ENCODE assay signal across 8 mouse cellular contexts in genomic region chr10:85420851-85421628, GRCm38 (mm10). TPM values are rescaled to one million over a fixed set of nuclear protein-coding genes. Genes with fewer than 3 reads are reported as not detected.
DNase-seq lines count a peak whose midpoint lies in the region; ATAC-seq and TF ChIP-seq lines count a peak whose summit lies in the region.
"Had no signal": no experiment of that assay in that cellular context is flagged by ENCODE, and none has a peak within 500 bp of the region (broad histone marks: within the 10 kb centered on the region; RNA-seq: fewer than 3 reads in every experiment).

No protein-coding gene starts in this region.

- intact Hi-C loops in left cerebral cortex, postnatal 4 days (cut with DNase I): no loop called here

- no peak overlapping the region for H3K4me2 ChIP-seq in embryonic facial prominence, embryonic 14.5 days (ENCODE audit: low read depth, low read length)
- no peak overlapping the region for H3K4me2 ChIP-seq in neural tube, embryonic 15.5 days

- no peaks in the 10 kb centered on the region for H3K9me3 ChIP-seq in embryonic facial prominence, embryonic 14.5 days (ENCODE audit: control insufficient read depth, low read length)
- no peaks in the 10 kb centered on the region for H3K9me3 ChIP-seq in neural tube, embryonic 15.5 days (replicated peaks)

- H3K27me3 ChIP-seq in embryonic facial prominence, embryonic 14.5 days (replicated peaks; ENCODE audit: control insufficient read depth, insufficient read depth, low read length): no peaks in the 10 kb centered on the region
- no peaks in the 10 kb centered on the region for H3K27me3 ChIP-seq in neural tube, embryonic 15.5 days (replicated peaks)

- peak; percentile 11 to 23 for DNase-seq in layer of hippocampus, postnatal 10 days (ENCODE audit: low spot score in 2 of 2)
- no peak for DNase-seq in layer of hippocampus, adult 8-10 months (ENCODE audit: low spot score in 2 of 2)
- peak; percentile 57 for DNase-seq in embryonic facial prominence, embryonic 14.5 days (ENCODE audit: low spot score)
- peak; percentile 78 for DNase-seq in left cerebral cortex, postnatal 4 days
- no peak for DNase-seq in spleen, postnatal 14 days (ENCODE audit: low spot score in 2 of 2)
- no peak for DNase-seq in layer of hippocampus, adult 2 months (ENCODE audit: low spot score in 2 of 2)

- H3K36me3 ChIP-seq in embryonic facial prominence, embryonic 14.5 days (ENCODE audit: control insufficient read depth, insufficient read depth, low read length): no peaks in the 10 kb centered on the region
- H3K36me3 ChIP-seq in neural tube, embryonic 15.5 days: no peaks in the 10 kb centered on the region

- H3K4me1 ChIP-seq in embryonic facial prominence, embryonic 14.5 days (ENCODE audit: control insufficient read depth, insufficient read depth, low read length): no peaks in the 10 kb centered on the region
- peaks cover 15% of the 10 kb centered on the region for H3K4me1 ChIP-seq in neural tube, embryonic 15.5 days

- no peak overlapping the region for H3K9ac ChIP-seq in embryonic facial prominence, embryonic 14.5 days (ENCODE audit: low read depth, low read length)
- no peak overlapping the region for H3K9ac ChIP-seq in neural tube, embryonic 15.5 days (replicated peaks)

- no peak overlapping the region for H3K27ac ChIP-seq in embryonic facial prominence, embryonic 14.5 days (replicated peaks; ENCODE audit: low read depth, low read length)
- H3K27ac ChIP-seq in neural tube, embryonic 15.5 days (replicated peaks): peak overlapping the region; percentile 61
- H3K27ac ChIP-seq in layer of hippocampus, adult 2 months: no peak overlapping the region
- H3K27ac ChIP-seq: macrophage had no signal

- no peak for TF ChIP-seq CTCF in layer of hippocampus, adult 2 months (conservative IDR thresholded peaks at IDR 0.05)

- 62% methylated on average over 15 of the region's 15 CpGs for WGBS in embryonic facial prominence, embryonic 14.5 days
- 54% methylated on average over 15 of the region's 15 CpGs for WGBS in neural tube, embryonic 15.5 days

- no peak overlapping the region for H3K4me3 ChIP-seq in embryonic facial prominence, embryonic 14.5 days (ENCODE audit: low read depth, low read length)
- no peak overlapping the region for H3K4me3 ChIP-seq in neural tube, embryonic 15.5 days (replicated peaks)
- no peak overlapping the region for H3K4me3 ChIP-seq in layer of hippocampus, adult 2 months

- peak; percentile 57; the same call in 1 of the 2 replicates for ATAC-seq in embryonic facial prominence, embryonic 14.5 days (ENCODE audit: low read depth)
- peak; percentile 47; the same call in 1 of the 2 replicates for ATAC-seq in neural tube, embryonic 15.5 days (ENCODE audit: low FRiP score)

RNA-seq across cellular contexts. Expression of gene Btbd11, which starts 34.4 kb away (rescaled TPM):
- total RNA-seq in layer of hippocampus, postnatal 10 days (2021): 10 to 100 TPM; 17.6 to 18.5 TPM
- 10 to 100 TPM; 20.2 to 30.5 (median 21.7) TPM for total RNA-seq in layer of hippocampus, adult 8-10 months (2022)
- polyA plus RNA-seq in embryonic facial prominence, embryonic 14.5 days (2014; fragmentation: Nextera tagmentation; extraction: Ambion mirVana): 5.0 and 5.8 TPM in 2 replicates
- total RNA-seq in left cerebral cortex, postnatal 4 days (2021): 10 to 100 TPM; 25.4 to 29.7 TPM
- 24.2 and 24.9 TPM in 2 replicates for polyA plus RNA-seq in neural tube, embryonic 15.5 days (2015; fragmentation: Nextera tagmentation; extraction: Ambion mirVana)
- 10 to 100 TPM; 19.6 to 20.1 TPM for total RNA-seq in layer of hippocampus, adult 2 months (2021)

Comparison
In these comparisons a context has a peak if more than half of its experiments do, and no peak if none do; other contexts are left out.
1. DNase-seq: peak in layer of hippocampus, postnatal 10 days (2 of 2), embryonic facial prominence, embryonic 14.5 days (single experiment) and left cerebral cortex, postnatal 4 days (single experiment); none in layer of hippocampus, adult 8-10 months (0 of 2), spleen, postnatal 14 days (0 of 2) and layer of hippocampus, adult 2 months (0 of 2).